Mouse (Mus musculus): ENCODE results near the gene Ccdc146.

DNA sequence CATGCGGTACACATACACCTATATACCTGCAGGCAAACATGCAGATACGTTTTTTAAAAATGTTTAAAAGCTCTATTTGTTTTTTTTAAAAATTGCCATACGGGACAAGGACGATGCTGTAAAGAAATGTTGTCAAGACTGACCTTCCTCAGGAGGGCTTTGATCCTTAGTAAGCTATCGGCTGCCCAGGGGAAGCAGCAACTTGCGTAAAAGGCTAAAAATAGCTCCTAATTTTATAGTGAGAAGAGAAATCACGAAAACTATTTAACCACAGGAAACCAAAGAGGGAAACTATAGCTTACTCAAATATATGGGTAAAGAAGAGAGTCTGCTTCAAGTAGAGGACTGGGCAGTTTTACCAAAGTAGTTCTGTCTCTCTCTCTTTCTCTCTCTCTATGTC, 163.7 kb downstream of the Ccdc146 start:
- TF ChIP-seq POLR2A (IDR thresholded peaks at IDR 0.05; ENCODE audit: insufficient read depth, low read length) (no peak), CTCF (IDR thresholded peaks at IDR 0.05; ENCODE audit: low read depth, low read length) (no peak), EP300 (IDR thresholded peaks at IDR 0.05; ENCODE audit: insufficient read depth, low read depth, low read length) (no peak)

Measured in ES-Bruce4 (cell line).